Mouse (Mus musculus) MEL (cell line): ENCODE measurements around the gene Sbk3. TPM values are rescaled to one million over a fixed set of nuclear protein-coding genes. Genes with fewer than 3 reads are reported as not detected.
A peak's percentile ranks its signal among the peaks of the same experiment; 100 is the strongest.
"Not testable (repeated sequence)": the region's sequence is repeated elsewhere in the genome, so short reads cannot be mapped to it uniquely, and the experiment has no call there.

Source experiments
- DNase-seq: peaks from one replicate; pipeline ENCODE4 v3.0.0; 2011; ENCODE audit warnings: low read depth, low spot score
- H3K27ac ChIP-seq: 2 replicates; pipeline ENCODE4 v1.5.1; 2012; ENCODE audit warnings: low read depth, mild to moderate bottlenecking, control low read depth, low read length, moderate library complexity; ENCODE audit not compliant: control insufficient read depth
- H3K27me3 ChIP-seq, 2 experiments: fragments of 150-350 bp in 1 of 2; sonication (generic) in 1 of 2; 2 replicates each; pipeline ENCODE4 v1.6.1; 2012; ENCODE audit warnings: low read length in 2 of 2, mild to moderate bottlenecking in 2 of 2, improper control_type of control experiment in 1 of 2, moderate library complexity in 1 of 2; ENCODE audit not compliant: insufficient read depth in 2 of 2, control insufficient read depth in 1 of 2
- H3K36me3 ChIP-seq, 2 experiments: 2 replicates each; pipeline ENCODE4 v1.6.1; 2012 to 2014; ENCODE audit warnings: low read length in 2 of 2, improper control_type of control experiment in 1 of 2, inconsistent platforms in 1 of 2, mild to moderate bottlenecking in 1 of 2; ENCODE audit not compliant: insufficient read depth in 2 of 2, control insufficient read depth in 1 of 2
- H3K4me1 ChIP-seq, 2 experiments: fragments of 150-350 bp in 1 of 2; sonication (generic) in 1 of 2; 2 replicates each; pipeline ENCODE4 v1.6.1; 2012; ENCODE audit warnings: low read length in 2 of 2, improper control_type of control experiment in 1 of 2, mild to moderate bottlenecking in 1 of 2; ENCODE audit not compliant: insufficient read depth in 2 of 2, control insufficient read depth in 1 of 2
- H3K4me3 ChIP-seq, 2 experiments: fragments of 150-350 bp in 1 of 2; sonication (generic) in 1 of 2; 2 replicates each; pipeline ENCODE4 v1.5.1; 2012; ENCODE audit warnings: low read depth in 2 of 2, low read length in 2 of 2, mild to moderate bottlenecking in 2 of 2, moderate library complexity in 2 of 2, control low read depth in 1 of 2, improper control_type of control experiment in 1 of 2; ENCODE audit not compliant: control insufficient read depth in 1 of 2, insufficient read depth in 1 of 2
- H3K79me2 ChIP-seq: 2 replicates; pipeline ENCODE4 v1.6.1; 2012; ENCODE audit warnings: mild to moderate bottlenecking, low read length, moderate library complexity; ENCODE audit not compliant: control insufficient read depth, poor library complexity, insufficient read depth
- H3K9ac ChIP-seq: 2 replicates; pipeline ENCODE4 v1.6.1; 2012; ENCODE audit warnings: low read depth, mild to moderate bottlenecking, control low read depth, low read length, moderate library complexity; ENCODE audit not compliant: control insufficient read depth, poor library complexity, severe bottlenecking
- H3K9me3 ChIP-seq: fragments of 150-350 bp; sonication (generic); replicated peaks from 2 replicates; pipeline ENCODE4 v1.6.1; 2012; ENCODE audit warnings: mild to moderate bottlenecking, low read length, improper control_type of control experiment, moderate library complexity; ENCODE audit not compliant: insufficient read depth
- CTCF ChIP-seq, 3 experiments: IDR thresholded peaks in 2 of 3; conservative IDR thresholded peaks in 1 of 3; 2 replicates each; pipeline ENCODE4 v1.5.1; 2011 to 2012; ENCODE audit warnings: low read length in 3 of 3, low read depth in 2 of 3, mild to moderate bottlenecking in 2 of 3, improper control_type of control experiment in 1 of 3, inconsistent platforms in 1 of 3, mixed read lengths in 1 of 3, moderate library complexity in 1 of 3; ENCODE audit not compliant: control insufficient read depth in 1 of 3, insufficient read depth in 1 of 3, poor library complexity in 1 of 3, severe bottlenecking in 1 of 3
- ELF1 ChIP-seq: IDR thresholded peaks from 2 replicates; pipeline ENCODE4 v1.6.1; 2014; ENCODE audit warnings: low read depth, mild to moderate bottlenecking, inconsistent platforms, low read length, improper control_type of control experiment, moderate library complexity
- GATA1 ChIP-seq: IDR thresholded peaks from 2 replicates; pipeline ENCODE4 v1.6.1; 2011; ENCODE audit warnings: low read depth, low read length, improper control_type of control experiment
- HCFC1 ChIP-seq: IDR thresholded peaks from 2 replicates; pipeline ENCODE4 v1.6.1; 2012; ENCODE audit warnings: low read depth, mild to moderate bottlenecking, inconsistent platforms, low read length, improper control_type of control experiment, moderate library complexity
- JUND ChIP-seq: IDR thresholded peaks from 2 replicates; pipeline ENCODE4 v1.6.1; 2011; ENCODE audit warnings: low read depth, mild to moderate bottlenecking, improper control_type of control experiment, low read length
- KAT2A ChIP-seq: conservative IDR thresholded peaks from 2 replicates; pipeline ENCODE4 v1.6.1; 2012; ENCODE audit warnings: low read depth, low read length, improper control_type of control experiment, inconsistent platforms
- MAFK ChIP-seq: IDR thresholded peaks from 2 replicates; pipeline ENCODE4 v1.6.1; 2011; ENCODE audit warnings: low read depth, mild to moderate bottlenecking, low read length, improper control_type of control experiment, borderline replicate concordance
- MAZ ChIP-seq: IDR thresholded peaks from 2 replicates; pipeline ENCODE4 v1.6.1; 2012; ENCODE audit warnings: low read depth, mild to moderate bottlenecking, inconsistent platforms, low read length, improper control_type of control experiment
- MEF2A ChIP-seq: IDR thresholded peaks from 2 replicates; pipeline ENCODE4 v1.6.1; 2014; ENCODE audit warnings: low read depth, mild to moderate bottlenecking, inconsistent platforms, low read length, improper control_type of control experiment; ENCODE audit not compliant: poor library complexity, insufficient replicate concordance, severe bottlenecking; ENCODE audit errors: extremely low read depth
- MXI1 ChIP-seq: IDR thresholded peaks from 2 replicates; pipeline ENCODE4 v1.6.1; 2011; ENCODE audit warnings: mild to moderate bottlenecking, low read depth, low read length, improper control_type of control experiment
- POLR2A ChIP-seq, 2 experiments: IDR thresholded peaks; 2 replicates each; pipeline ENCODE4 v1.6.1; 2011 to 2012; ENCODE audit warnings: low read length in 2 of 2, mild to moderate bottlenecking in 2 of 2, control low read depth in 1 of 2, improper control_type of control experiment in 1 of 2, low read depth in 1 of 2, moderate library complexity in 1 of 2; ENCODE audit not compliant: control insufficient read depth in 1 of 2, insufficient read depth in 1 of 2, poor library complexity in 1 of 2
- RCOR1 ChIP-seq: IDR thresholded peaks from 2 replicates; pipeline ENCODE4 v1.6.1; 2012; ENCODE audit warnings: low read depth, mild to moderate bottlenecking, inconsistent platforms, low read length, improper control_type of control experiment
- SIN3A ChIP-seq: IDR thresholded peaks from 2 replicates; pipeline ENCODE4 v1.6.1; 2012; ENCODE audit warnings: low read length, improper control_type of control experiment, inconsistent platforms
- SMC3 ChIP-seq: IDR thresholded peaks from 2 replicates; pipeline ENCODE4 v1.6.1; 2011; ENCODE audit warnings: low read depth, low read length, improper control_type of control experiment
- TAL1 ChIP-seq: IDR thresholded peaks from 2 replicates; pipeline ENCODE4 v1.6.1; 2012; ENCODE audit warnings: mild to moderate bottlenecking, inconsistent platforms, low read length, moderate library complexity, mixed read lengths
- USF2 ChIP-seq, 2 experiments: IDR thresholded peaks; 2 replicates each; pipeline ENCODE4 v1.6.1; 2011 to 2012; ENCODE audit warnings: improper control_type of control experiment in 2 of 2, low read length in 2 of 2, borderline replicate concordance in 1 of 2, inconsistent platforms in 1 of 2, low read depth in 1 of 2, mild to moderate bottlenecking in 1 of 2; ENCODE audit not compliant: insufficient read depth in 1 of 2
- ZMIZ1 ChIP-seq: IDR thresholded peaks from 2 replicates; pipeline ENCODE4 v1.6.1; 2012; ENCODE audit warnings: low read depth, mild to moderate bottlenecking, inconsistent platforms, low read length, improper control_type of control experiment, moderate library complexity
- polyA plus RNA-seq, 2 experiments: library from polyadenylated mRNA; stranded (reverse) in 1 of 2; unstranded in 1 of 2; fragments of >175 nt in 1 of 2; fragments of >200 nt in 1 of 2; gene quantifications; 2 replicates each; pipeline versions ENCODE4 v1.2.1 to v1.2.4; 2012; ENCODE audit warnings: low replicate concordance in 2 of 2, low read depth in 1 of 2; ENCODE audit not compliant: insufficient read length in 2 of 2, insufficient read depth in 1 of 2, missing spikeins in 1 of 2
- total RNA-seq: library from RNA; depleted of rRNA; stranded (reverse); fragments of 300-350 nt; gene quantifications from 2 replicates; pipeline ENCODE4 v1.2.3, GENCODE M21; 2012

The Sbk3 gene
- total and polyA plus RNA-seq, 3 experiments, result not detected

DNA sequence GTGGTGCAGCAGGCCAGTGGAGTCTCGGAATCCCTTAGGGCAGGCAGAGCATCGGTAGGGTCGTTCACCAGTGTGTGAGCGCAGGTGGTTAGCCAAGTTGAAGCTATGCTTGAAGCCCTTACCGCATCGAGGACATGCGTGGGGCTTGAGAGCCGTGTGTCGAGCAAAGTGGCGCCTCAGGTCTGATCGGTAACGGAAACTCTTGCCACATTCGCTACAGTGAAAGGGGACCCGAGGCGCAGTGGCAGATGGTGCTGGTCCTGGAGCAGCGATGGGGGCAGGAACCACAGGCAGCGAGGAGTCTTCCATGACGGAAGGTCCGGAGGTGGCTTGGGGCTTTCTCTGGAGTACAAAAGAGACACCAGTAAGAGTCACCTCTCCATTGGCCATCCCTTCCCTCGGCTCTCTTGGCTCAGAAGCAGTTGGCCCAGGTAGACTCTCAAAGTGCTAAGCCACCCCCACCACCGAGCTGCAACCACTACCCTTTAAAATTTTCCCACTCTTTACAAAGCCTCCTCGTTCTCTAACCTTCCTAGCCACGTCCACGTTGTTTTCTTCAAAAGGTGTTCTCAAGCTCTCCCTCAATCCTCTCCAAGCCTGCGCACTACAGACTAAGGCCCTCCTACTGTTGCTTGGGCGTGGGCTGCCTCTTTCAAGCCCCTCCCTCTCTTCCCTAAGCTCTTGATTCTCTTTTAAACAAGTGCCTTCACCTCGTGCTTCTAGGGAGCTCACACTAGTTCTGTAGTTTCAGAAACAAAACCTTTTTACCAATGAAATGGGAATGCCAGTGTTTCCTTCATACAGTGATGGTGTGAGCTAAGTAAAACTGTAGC is 41.9 kb upstream of the Sbk3 start:
- no peak for TF ChIP-seq MXI1
- TF ChIP-seq POLR2A (IDR thresholded peaks at IDR 0.05; ENCODE audit: control insufficient read depth in 1 of 2, insufficient read depth in 1 of 2, low read depth in 1 of 2, low read length in 2 of 2, poor library complexity in 1 of 2), result no peak
- TF ChIP-seq SIN3A, result no peak
- no peak for TF ChIP-seq GATA1
- TF ChIP-seq ELF1, result no peak
- TF ChIP-seq USF2 (IDR thresholded peaks at IDR 0.05; ENCODE audit: borderline replicate concordance in 1 of 2, insufficient read depth in 1 of 2, low read depth in 1 of 2, low read length in 2 of 2), result no peak
- no peak for TF ChIP-seq JUND
- no peak for TF ChIP-seq MAZ
- no peak for TF ChIP-seq ZMIZ1
- no peak for TF ChIP-seq MAFK
- no peak for TF ChIP-seq RCOR1
- TF ChIP-seq TAL1, result no peak
- TF ChIP-seq SMC3, result no peak
- TF ChIP-seq HCFC1, result no peak
- no peak for TF ChIP-seq MEF2A
- no peak for TF ChIP-seq KAT2A
- no peak overlapping the region for H3K27ac ChIP-seq
- H3K27me3 ChIP-seq, result no peaks in the 10 kb centered on the region
- H3K79me2 ChIP-seq, result peaks cover 2% of the 10 kb centered on the region
- H3K4me3 ChIP-seq, result no peak overlapping the region
- DNase-seq, result no peak
- H3K9ac ChIP-seq, result no peak overlapping the region
- peaks cover 2 to 4% of the 10 kb centered on the region in 2 experiments; a peak in 3 of 4 replicates for H3K4me1 ChIP-seq
- no peaks in the 10 kb centered on the region for H3K9me3 ChIP-seq
- H3K36me3 ChIP-seq, result peaks cover 0 to 9% of the 10 kb centered on the region in 2 experiments; a peak in 3 of 4 replicates

DNA sequence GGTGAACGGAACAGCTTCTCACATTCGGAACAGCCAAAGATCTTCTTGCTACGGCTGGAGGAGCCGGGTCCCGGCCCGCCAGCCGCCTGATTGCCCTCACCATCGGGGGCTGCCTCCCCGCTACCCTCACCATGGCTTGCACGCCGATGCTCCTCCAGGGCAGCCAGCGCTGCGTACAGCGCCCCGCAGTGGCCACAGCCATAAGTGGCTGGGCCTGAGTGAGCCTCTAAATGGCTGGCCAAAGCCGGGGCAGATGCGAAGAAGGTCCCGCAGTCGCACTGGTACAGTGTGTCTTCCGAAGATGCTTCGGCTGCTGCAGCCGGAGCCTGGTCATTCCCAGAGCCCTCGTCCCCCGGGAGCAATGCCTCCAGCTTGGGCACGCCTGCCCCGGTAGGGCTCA is 37.3 kb upstream of the Sbk3 start:
- H3K9me3 ChIP-seq, result no peaks in the 10 kb centered on the region
- no peaks in the 10 kb centered on the region; a peak in 1 of 4 replicates for H3K4me1 ChIP-seq
- H3K79me2 ChIP-seq, result no peaks in the 10 kb centered on the region
- H3K36me3 ChIP-seq, result peaks cover 0 to under 1% of the 10 kb centered on the region in 2 experiments; a peak in 3 of 4 replicates
- H3K27me3 ChIP-seq, result no peaks in the 10 kb centered on the region
- TF ChIP-seq TAL1, result no peak
- peak in 1 of 3 experiments; percentile 20; a peak in 2 of 6 replicates for TF ChIP-seq CTCF (IDR thresholded peaks at IDR 0.05 in 2 of 3, conservative IDR thresholded peaks at IDR 0.05 in 1 of 3; ENCODE audit: control insufficient read depth in 1 of 3, insufficient read depth in 1 of 3, low read depth in 2 of 3, low read length in 3 of 3, poor library complexity in 1 of 3, severe bottlenecking in 1 of 3)
- no peak for DNase-seq
- H3K4me3 ChIP-seq, result no peak overlapping the region
- H3K9ac ChIP-seq, result no peak overlapping the region
- H3K27ac ChIP-seq, result no peak overlapping the region

- H3K79me2 ChIP-seq, H3K9ac ChIP-seq, H3K27ac ChIP-seq, H3K27me3 ChIP-seq, DNase-seq, H3K9me3 ChIP-seq, H3K36me3 ChIP-seq, H3K4me3 ChIP-seq, H3K4me1 ChIP-seq: not testable (repeated sequence)
Measured at GRCm38 (mm10) chr7:5002876-5003275, 31.9 kb upstream of the Sbk3 start.
